Mouse (Mus musculus) gastrocnemius, adult 8-10 months (tissue): ENCODE results near the gene Memo1. TPM values are rescaled to one million over a fixed set of nuclear protein-coding genes. Genes with fewer than 3 reads are reported as not detected.

Source experiments
- total RNA-seq, 4 experiments: library from RNA; stranded (reverse); gene quantifications; 2 replicates each; pipeline ENCODE4 v1.2.4; 2022

The Memo1 gene
- total RNA-seq, 4 experiments from 2014 or later, result 46.9 to 53.6 (median 52.8) TPM

Other genes with a start within 250 kb of the Memo1 start
- gene Srd5a2, start 247.6 kb downstream of the Memo1 start, total RNA-seq, result under 1 TPM in 2 of 4 experiments, not detected in 2; 0.35 to 0.80 TPM
- gene Dpy30, start 28.4 kb upstream of the Memo1 start, total RNA-seq, result 10 to 100 TPM; 41.5 to 47.7 (median 44.5) TPM
- 10 to 100 TPM; 46.1 to 59.4 (median 53.1) TPM for gene Spast, start 43.5 kb upstream of the Memo1 start, total RNA-seq
- gene Slc30a6, start 100.1 kb upstream of the Memo1 start, total RNA-seq, result 1 to 10 TPM; 4.3 to 7.2 (median 6.2) TPM
- gene Nlrc4, start 163.6 kb upstream of the Memo1 start, total RNA-seq, result under 1 TPM in 3 of 4 experiments, not detected in 1; 0.07 to 0.13 (median 0.07) TPM
- gene Yipf4, start 194.0 kb upstream of the Memo1 start, total RNA-seq, result 10 to 100 TPM; 27.7 to 43.6 (median 32.0) TPM
- 10 to 100 TPM; 56.9 to 74.8 (median 60.7) TPM for gene Birc6, start 232.8 kb upstream of the Memo1 start, total RNA-seq